Mouse (Mus musculus) kidney, adult 10 weeks (tissue): ENCODE results near the gene 6030458C11Rik. TPM values are rescaled to one million over a fixed set of nuclear protein-coding genes. Genes with fewer than 3 reads are reported as not detected.

ENCODE experiments used
- polyA plus RNA-seq: library from polyadenylated mRNA; stranded (reverse); fragments of 350-450 nt; fragmentation: Illumina TruSeq; extraction: RNeasy Lipid Tissue Mini Kit (QIAGEN cat#74804); gene quantifications from one replicate; pipeline ENCODE4 v1.2.3, GENCODE M21; 2014; ENCODE audit warnings: low read depth, low replicate concordance

The 6030458C11Rik gene
- 15.3 TPM for polyA plus RNA-seq

GRCm38 (mm10) chr15:12824197-12824952 lies at the start of gene 6030458C11Rik, which contains the start of gene Drosha:
Gene 6030458C11Rik, minus strand, starts transcription at chr15:12824649.
Gene Drosha, plus strand, starts transcription at chr15:12824815.

Other genes starting within 250 kb of the 6030458C11Rik start
- gene Pdzd2, start 84.7 kb downstream of the 6030458C11Rik start, polyA plus RNA-seq: 11.6 TPM
- gene Drosha, start 166 bp upstream of the 6030458C11Rik start, polyA plus RNA-seq: 14.4 TPM